Mouse (Mus musculus) ES-Bruce4 (cell line): Measurements from ENCODE around the gene Nlk. TPM values are rescaled to one million over a fixed set of nuclear protein-coding genes. Genes with fewer than 3 reads are reported as not detected.

ENCODE experiments used
- H3K27ac ChIP-seq: 2 replicates; pipeline ENCODE4 v1.5.1; 2012; ENCODE audit warnings: low read length, inconsistent platforms; ENCODE audit not compliant: insufficient read depth
- H3K27me3 ChIP-seq: 2 replicates; pipeline ENCODE4 v1.6.1; 2012; ENCODE audit warnings: mild to moderate bottlenecking, low read length, inconsistent platforms; ENCODE audit not compliant: control insufficient read depth, poor library complexity, insufficient read depth, severe bottlenecking
- H3K36me3 ChIP-seq: 2 replicates; pipeline ENCODE4 v1.6.1; 2012; ENCODE audit warnings: inconsistent platforms, mild to moderate bottlenecking, low read length, moderate library complexity; ENCODE audit not compliant: control insufficient read depth, poor library complexity, insufficient read depth, severe bottlenecking
- H3K4me1 ChIP-seq: one replicate; pipeline ENCODE4 v1.8.1; 2011; ENCODE audit warnings: low read length; ENCODE audit not compliant: control insufficient read depth, insufficient read depth
- H3K4me3 ChIP-seq: 2 replicates; pipeline ENCODE4 v1.5.1; 2011; ENCODE audit warnings: low read depth, mild to moderate bottlenecking, low read length
- H3K9ac ChIP-seq: 2 replicates; pipeline ENCODE4 v1.6.1; 2012; ENCODE audit warnings: low read depth, mild to moderate bottlenecking, inconsistent platforms; ENCODE audit not compliant: poor library complexity, severe bottlenecking
- H3K9me3 ChIP-seq: replicated peaks from 2 replicates; pipeline ENCODE4 v1.6.1; 2012; ENCODE audit warnings: mild to moderate bottlenecking, low read length, inconsistent platforms; ENCODE audit not compliant: control insufficient read depth, poor library complexity, insufficient read depth, severe bottlenecking
- CTCF ChIP-seq: IDR thresholded peaks from one replicate; pipeline ENCODE4 v1.8.1; 2011; ENCODE audit warnings: low read depth, low read length
- EP300 ChIP-seq: IDR thresholded peaks from 2 replicates; pipeline ENCODE4 v1.6.1; 2011; ENCODE audit warnings: low read depth, low read length; ENCODE audit not compliant: insufficient read depth
- POLR2A ChIP-seq: IDR thresholded peaks from one replicate; pipeline ENCODE4 v1.8.1; 2011; ENCODE audit warnings: low read length; ENCODE audit not compliant: insufficient read depth
- polyA plus RNA-seq: library from polyadenylated mRNA; stranded (reverse); fragments of >200 nt; gene quantifications from 2 replicates; pipeline ENCODE4 v1.2.4, GENCODE M21; 2011; ENCODE audit warnings: low read depth; ENCODE audit not compliant: missing spikeins, insufficient read depth, insufficient read length

The Nlk gene
- polyA plus RNA-seq, 1 experiment, result 39.7 TPM

GRCm38 (mm10) chr11:78736877-78737408, 39.8 kb upstream of the Nlk start:
- Histone ChIP-seq H3K9ac (no peak overlapping the region), H3K27me3 (no peaks in the 10 kb centered on the region; the same call in none of the 2 replicates), H3K4me3 (no peak overlapping the region), H3K4me1 (no peaks in the 10 kb centered on the region), H3K36me3 (no peaks in the 10 kb centered on the region), H3K27ac (no peak overlapping the region), H3K9me3 (peaks cover 5% of the 10 kb centered on the region; the same call in 1 of the 2 replicates)
- TF ChIP-seq EP300 (no peak), CTCF (no peak), POLR2A (no peak)

GRCm38 (mm10) chr11:78735168-78735567, 38.0 kb upstream of the Nlk start:
- peaks cover 5% of the 10 kb centered on the region; the same call in 1 of the 2 replicates for H3K9me3 ChIP-seq
- H3K9ac ChIP-seq, result no peak overlapping the region
- H3K36me3 ChIP-seq, result no peaks in the 10 kb centered on the region
- no peaks in the 10 kb centered on the region; the same call in none of the 2 replicates for H3K27me3 ChIP-seq
- H3K4me3 ChIP-seq, result no peak overlapping the region
- H3K4me1 ChIP-seq, result no peaks in the 10 kb centered on the region
- no peak for TF ChIP-seq CTCF
- TF ChIP-seq POLR2A, result no peak
- TF ChIP-seq EP300, result no peak
- no peak overlapping the region for H3K27ac ChIP-seq

GRCm38 (mm10) chr11:78732619-78733018, 35.4 kb upstream of the Nlk start:
- TF ChIP-seq CTCF (no peak), POLR2A (no peak), EP300 (no peak)
- Histone ChIP-seq H3K27ac (no peak overlapping the region), H3K4me1 (no peaks in the 10 kb centered on the region), H3K27me3 (no peaks in the 10 kb centered on the region; the same call in 1 of the 2 replicates), H3K9me3 (peaks cover 5% of the 10 kb centered on the region; the same call in 1 of the 2 replicates), H3K4me3 (no peak overlapping the region), H3K36me3 (no peaks in the 10 kb centered on the region), H3K9ac (no peak overlapping the region)

- Histone ChIP-seq H3K4me3 (no peak overlapping the region), H3K9me3 (peaks cover 5% of the 10 kb centered on the region; the same call in 1 of the 2 replicates), H3K36me3 (no peaks in the 10 kb centered on the region), H3K9ac (no peak overlapping the region), H3K27me3 (no peaks in the 10 kb centered on the region; the same call in 1 of the 2 replicates), H3K27ac (no peak overlapping the region), H3K4me1 (no peaks in the 10 kb centered on the region)
- TF ChIP-seq EP300, result no peak
- no peak for TF ChIP-seq CTCF
- TF ChIP-seq POLR2A, result no peak
Measured at GRCm38 (mm10) chr11:78730902-78731301, 33.7 kb upstream of the Nlk start.

- no peak for TF ChIP-seq EP300
- no peak for TF ChIP-seq POLR2A
- no peak for TF ChIP-seq CTCF
Measured at GRCm38 (mm10) chr11:78728041-78728440, 30.9 kb upstream of the Nlk start.

GRCm38 (mm10) chr11:78726366-78726765, 29.2 kb upstream of the Nlk start:
- TF ChIP-seq CTCF, result no peak
- no peaks in the 10 kb centered on the region for H3K4me1 ChIP-seq
- no peak overlapping the region for H3K4me3 ChIP-seq
- H3K27me3 ChIP-seq, result no peaks in the 10 kb centered on the region
- no peak overlapping the region for H3K27ac ChIP-seq
- H3K9me3 ChIP-seq, result no peaks in the 10 kb centered on the region
- H3K9ac ChIP-seq, result no peak overlapping the region
- no peaks in the 10 kb centered on the region for H3K36me3 ChIP-seq

More at GRCm38 (mm10) chr11:78728041-78728440, 30.9 kb upstream of the Nlk start:
- Histone ChIP-seq H3K4me3 (no peak overlapping the region), H3K4me1 (no peaks in the 10 kb centered on the region), H3K27ac (no peak overlapping the region), H3K9me3 (no peaks in the 10 kb centered on the region), H3K27me3 (no peaks in the 10 kb centered on the region), H3K9ac (no peak overlapping the region), H3K36me3 (no peaks in the 10 kb centered on the region)
